Comparison of ENCODE assay signal across 8 mouse cellular contexts in the genomic region with DNA sequence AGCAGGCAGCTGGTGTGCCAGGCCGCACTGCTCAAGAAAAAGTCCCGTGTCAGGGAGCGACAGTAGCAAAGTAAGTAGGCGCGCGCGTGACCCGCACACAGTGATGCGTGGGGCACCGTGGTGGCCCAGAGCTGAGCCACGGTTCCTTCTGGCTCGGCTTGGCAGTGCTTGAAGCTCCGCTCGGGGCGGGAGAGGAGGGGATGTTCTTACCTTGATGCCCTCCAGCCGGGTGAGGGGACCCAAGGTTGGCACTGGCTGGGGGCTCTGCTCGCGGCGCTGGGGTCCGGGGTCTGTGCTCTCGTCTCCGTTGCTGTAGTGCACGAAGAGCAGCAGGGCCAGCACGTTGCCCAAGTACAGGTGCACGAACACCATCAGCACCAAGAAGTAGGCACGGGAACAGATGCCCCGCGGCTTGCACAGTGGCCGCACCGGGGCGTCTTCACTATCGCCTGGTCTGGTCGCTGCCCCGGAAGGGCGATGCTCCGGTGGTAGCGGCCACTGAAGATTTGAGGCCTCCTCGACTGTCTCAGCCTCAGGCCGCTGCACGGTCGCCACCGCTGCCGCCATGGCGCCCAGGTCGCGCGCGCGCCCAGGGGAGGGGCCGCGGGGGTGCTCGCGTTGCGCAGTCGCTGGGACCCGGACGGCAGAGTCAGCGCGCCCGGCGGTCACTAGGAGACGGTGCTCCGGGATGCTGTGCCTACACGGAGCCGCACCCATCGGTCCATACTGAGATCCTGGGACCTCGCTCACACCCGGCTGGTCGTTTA. TPM values are rescaled to one million over a fixed set of nuclear protein-coding genes. Genes with fewer than 3 reads are reported as not detected.
A peak's percentile ranks its signal among the peaks of the same experiment; 100 is the strongest.
DNase-seq lines count a peak whose midpoint lies in the region; ATAC-seq and TF ChIP-seq lines count a peak whose summit lies in the region.

A gene (minus strand): TSS at position 670 of the 767 bp plus-strand sequence.

- H3K36me3 ChIP-seq in hindbrain, embryonic 10.5 days, result peaks cover 13% of the 10 kb centered on the region

- H3K9me3 ChIP-seq in hindbrain, embryonic 10.5 days, result no peaks in the 10 kb centered on the region

- peak within 1 kb of the TSS; percentile 91 for H3K4me3 ChIP-seq in cerebellum, adult 2 months (replicated peaks; ENCODE audit: insufficient read depth, low read depth, low read length)
- peak within 1 kb of the TSS; percentile 77 for H3K4me3 ChIP-seq in hindbrain, embryonic 10.5 days

- H3K27ac ChIP-seq in cerebellum, adult 2 months (ENCODE audit: insufficient read depth, low read length), result peak within 1 kb of the TSS; percentile 76
- H3K27ac ChIP-seq in hindbrain, embryonic 10.5 days, result peak within 1 kb of the TSS; percentile 86

- peaks cover 6% of the 10 kb centered on the region; the same call in 1 of the 2 replicates for H3K4me1 ChIP-seq in cerebellum, adult 2 months (ENCODE audit: control insufficient read depth, insufficient read depth, low read length)
- peaks cover 23% of the 10 kb centered on the region for H3K4me1 ChIP-seq in hindbrain, embryonic 10.5 days (replicated peaks)

- peak; percentile 80 for TF ChIP-seq POLR2A in cerebellum, adult 2 months (IDR thresholded peaks at IDR 0.05; ENCODE audit: borderline replicate concordance, insufficient read depth, low read length)

- DNase-seq in MN1 (ENCODE audit: low spot score), result peak; percentile 74
- peak; percentile 82 to 85 for DNase-seq in cerebellum, adult 2 months
- DNase-seq in hindbrain, embryonic 10.5 days (ENCODE audit: low spot score), result peak; percentile 65
- DNase-seq in layer of hippocampus, postnatal 36 days, result peak; percentile 82 to 83
- DNase-seq in lung, postnatal 36 days, result peak; percentile 80
- peak; percentile 58 for DNase-seq in retina, adult 2 months (ENCODE audit: low read depth, low spot score)
- DNase-seq in urinary bladder, postnatal 14 days (ENCODE audit: low spot score), result peak; percentile 65

- H3K27me3 ChIP-seq in cerebellum, adult 2 months (ENCODE audit: control insufficient read depth, insufficient read depth, low read length), result no peaks in the 10 kb centered on the region
- 0 out of 2 replicates have a peak, but pooled peaks cover 4% of the 10 kb centered on the region for H3K27me3 ChIP-seq in hindbrain, embryonic 10.5 days (ENCODE audit: insufficient read depth, poor library complexity, severe bottlenecking)

- TF ChIP-seq CTCF in cerebellum, adult 2 months (IDR thresholded peaks at IDR 0.05; ENCODE audit: borderline replicate concordance, insufficient read depth, low read depth, low read length), result no peak

- WGBS in cerebellum, adult 2 months, result under 1% methylated on average over 69 of the region's 69 CpGs
- 3% methylated on average over 69 of the region's 69 CpGs for WGBS in hindbrain, embryonic 10.5 days

- ATAC-seq in frontal cortex, adult (ENCODE audit: low TSS enrichment), result peak; percentile 91

RNA-seq across cellular contexts. Expression of the gene that starts here (rescaled TPM):
- polyA plus RNA-seq in cerebellum, adult 2 months (2012; rRNA removed), result 102 and 105 TPM in 2 replicates
- polyA plus RNA-seq in hindbrain, embryonic 10.5 days (2016; fragmentation: Nextera tagmentation; extraction: Ambion mirVana), result 7.3 and 12.2 TPM in 2 replicates
- total RNA-seq in layer of hippocampus, postnatal 36 days (2021), result 10 to 100 TPM; 93.1 to 93.2 TPM

Comparison
In these comparisons a context has a peak if more than half of its experiments do, and no peak if none do; other contexts are left out.
1. Peak in every context shown above with its lines: DNase-seq, ATAC-seq, H3K4me3 ChIP-seq and H3K27ac ChIP-seq.